Comparison of ENCODE assay signal across 8 mouse cellular contexts in the genomic region with DNA sequence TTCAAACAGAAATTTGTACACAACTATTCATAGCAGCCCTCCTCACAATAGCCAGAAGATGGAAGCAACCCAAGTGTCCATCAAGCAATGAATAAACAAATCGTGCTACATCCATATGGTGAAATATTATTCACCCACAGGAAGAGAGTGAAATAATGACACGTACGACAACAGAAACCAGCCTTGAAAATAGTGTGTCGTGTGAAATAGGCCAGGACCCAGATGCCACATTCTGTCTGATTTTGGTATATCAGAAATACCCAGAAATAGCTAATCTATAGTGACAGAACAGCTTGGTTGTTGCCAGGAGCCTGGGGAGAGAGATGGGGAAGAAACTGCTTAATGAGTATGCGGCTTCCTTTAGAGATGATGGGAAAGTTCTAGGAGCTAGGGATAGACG. TPM values are rescaled to one million over a fixed set of nuclear protein-coding genes. Genes with fewer than 3 reads are reported as not detected.
DNase-seq lines count a peak whose midpoint lies in the region; ATAC-seq and TF ChIP-seq lines count a peak whose summit lies in the region.

No protein-coding gene starts in this region.

- peaks cover 17% of the 10 kb centered on the region for H3K4me1 ChIP-seq in heart, embryonic 11.5 days (ENCODE audit: control insufficient read depth, insufficient read depth, low read length)
- peaks cover 12% of the 10 kb centered on the region for H3K4me1 ChIP-seq in lung, postnatal 0 days (ENCODE audit: insufficient read depth, low read depth, low read length)
- H3K4me1 ChIP-seq in forebrain, embryonic 13.5 days, result peaks cover 41% of the 10 kb centered on the region

- intact Hi-C loops in heart, postnatal 36 days (cut with DNase I), result no loop called here

- H3K4me2 ChIP-seq in heart, embryonic 11.5 days, result no peak overlapping the region
- H3K4me2 ChIP-seq in lung, postnatal 0 days (replicated peaks; ENCODE audit: low read depth, low read length), result no peak overlapping the region
- 0 out of 2 replicates have a peak overlapping the region, but pooled peaks have one; percentile 14 for H3K4me2 ChIP-seq in forebrain, embryonic 13.5 days

- 72% methylated on average over 6 of the region's 6 CpGs for WGBS in heart, embryonic 11.5 days (ENCODE audit: insufficient replicate concordance)
- WGBS in lung, postnatal 0 days, result 45% methylated on average over 6 of the region's 6 CpGs
- WGBS in forebrain, embryonic 13.5 days, result 62% methylated on average over 6 of the region's 6 CpGs

- no peaks in the 10 kb centered on the region for H3K9me3 ChIP-seq in heart, embryonic 11.5 days (replicated peaks; ENCODE audit: control insufficient read depth, low read length)
- H3K9me3 ChIP-seq in lung, postnatal 0 days (ENCODE audit: low read length), result no peaks in the 10 kb centered on the region
- no peaks in the 10 kb centered on the region for H3K9me3 ChIP-seq in forebrain, embryonic 13.5 days (replicated peaks)

- H3K27me3 ChIP-seq in heart, embryonic 11.5 days (ENCODE audit: control insufficient read depth, insufficient read depth, low read length), result no peaks in the 10 kb centered on the region
- no peaks in the 10 kb centered on the region for H3K27me3 ChIP-seq in lung, postnatal 0 days (replicated peaks; ENCODE audit: insufficient read depth, low read length)
- H3K27me3 ChIP-seq in forebrain, embryonic 13.5 days, result no peaks in the 10 kb centered on the region

- TF ChIP-seq CTCF in lung, postnatal 0 days (IDR thresholded peaks at IDR 0.05), result no peak

- peak overlapping the region; percentile 30; the same call in 1 of the 2 replicates for H3K27ac ChIP-seq in heart, embryonic 11.5 days (ENCODE audit: low read depth, low read length)
- peak overlapping the region; percentile 47 for H3K27ac ChIP-seq in lung, postnatal 0 days (ENCODE audit: low read length)
- H3K27ac ChIP-seq in forebrain, embryonic 13.5 days, result peak overlapping the region; percentile 89

- H3K36me3 ChIP-seq in heart, embryonic 11.5 days (ENCODE audit: control insufficient read depth, insufficient read depth, low read length), result no peaks in the 10 kb centered on the region
- H3K36me3 ChIP-seq in lung, postnatal 0 days (ENCODE audit: insufficient read depth, low read length), result no peaks in the 10 kb centered on the region
- no peaks in the 10 kb centered on the region for H3K36me3 ChIP-seq in forebrain, embryonic 13.5 days (ENCODE audit: poor library complexity, severe bottlenecking)

- H3K4me3 ChIP-seq in heart, embryonic 11.5 days (ENCODE audit: low read depth, low read length), result no peak overlapping the region
- H3K4me3 ChIP-seq in lung, postnatal 0 days (ENCODE audit: low read depth, low read length), result no peak overlapping the region
- no peak overlapping the region for H3K4me3 ChIP-seq in forebrain, embryonic 13.5 days

- no peak for TF ChIP-seq EP300 in lung, postnatal 0 days (IDR thresholded peaks at IDR 0.05)

- DNase-seq in heart, postnatal 36 days, result no peak
- DNase-seq in lung, postnatal 0 days (ENCODE audit: low spot score), result peak; percentile 44
- no peak for DNase-seq in lung, postnatal 25 days (ENCODE audit: low spot score)
- peak; percentile 43 for DNase-seq in retina, embryonic 14.5 days (ENCODE audit: low spot score)
- DNase-seq in left cerebral cortex, adult 9 months (ENCODE audit: low spot score in 2 of 2), result no peak

- H3K9ac ChIP-seq in heart, embryonic 11.5 days (ENCODE audit: low read depth, low read length), result no peak overlapping the region
- no peak overlapping the region for H3K9ac ChIP-seq in lung, postnatal 0 days (replicated peaks; ENCODE audit: low read depth)
- no peak overlapping the region for H3K9ac ChIP-seq in forebrain, embryonic 13.5 days

- no peak for ATAC-seq in heart, embryonic 11.5 days (replicated peaks; ENCODE audit: insufficient number of reproducible peaks, low FRiP score, low TSS enrichment)
- ATAC-seq in lung, postnatal 0 days, result peak; percentile 18
- ATAC-seq in forebrain, embryonic 13.5 days, result peak; percentile 25; the same call in 1 of the 2 replicates
- ATAC-seq in activated CD4-positive, CD25-positive, alpha-beta regulatory T cell, adult 4 months, result no peak

RNA-seq across cellular contexts. Expression of a gene that starts 58.3 kb away (rescaled TPM):
- 8.7 and 8.9 TPM in 2 replicates for polyA plus RNA-seq in heart, embryonic 11.5 days (2014; fragmentation: Nextera tagmentation; extraction: Ambion mirVana)
- total RNA-seq in heart, postnatal 36 days (2021), result 1 to 10 TPM; 4.8 to 5.9 TPM
- polyA plus RNA-seq in lung, postnatal 0 days (2015; fragmentation: Nextera tagmentation; extraction: Ambion mirVana), result 13.7 and 14.1 TPM in 2 replicates
- 20.6 and 21.2 TPM in 2 replicates for polyA plus RNA-seq in forebrain, embryonic 13.5 days (2015; fragmentation: Nextera tagmentation; extraction: Ambion mirVana)
- polyA plus RNA-seq in activated CD4-positive, CD25-positive, alpha-beta regulatory T cell, adult 4 months (2017; shearing (Covaris generic)), result under 1 TPM; 0.09 to 0.10 TPM

Comparison
In these comparisons a context has a peak if more than half of its experiments do, and no peak if none do; other contexts are left out.
1. DNase-seq: peak in lung, postnatal 0 days (single experiment) and retina, embryonic 14.5 days (single experiment); none in heart, postnatal 36 days (0 of 2), lung, postnatal 25 days (single experiment) and left cerebral cortex, adult 9 months (0 of 2).
2. ATAC-seq: peak in lung, postnatal 0 days (single experiment) and forebrain, embryonic 13.5 days (single experiment); none in heart, embryonic 11.5 days (single experiment) and activated CD4-positive, CD25-positive, alpha-beta regulatory T cell, adult 4 months (single experiment).
3. H3K27ac ChIP-seq: peak in every context shown above with its lines; median percentile 89 in forebrain, embryonic 13.5 days; 47 in lung, postnatal 0 days; 30 in heart, embryonic 11.5 days.